Comparison of ENCODE assay signal across 22 mouse cellular contexts in the genomic region with DNA sequence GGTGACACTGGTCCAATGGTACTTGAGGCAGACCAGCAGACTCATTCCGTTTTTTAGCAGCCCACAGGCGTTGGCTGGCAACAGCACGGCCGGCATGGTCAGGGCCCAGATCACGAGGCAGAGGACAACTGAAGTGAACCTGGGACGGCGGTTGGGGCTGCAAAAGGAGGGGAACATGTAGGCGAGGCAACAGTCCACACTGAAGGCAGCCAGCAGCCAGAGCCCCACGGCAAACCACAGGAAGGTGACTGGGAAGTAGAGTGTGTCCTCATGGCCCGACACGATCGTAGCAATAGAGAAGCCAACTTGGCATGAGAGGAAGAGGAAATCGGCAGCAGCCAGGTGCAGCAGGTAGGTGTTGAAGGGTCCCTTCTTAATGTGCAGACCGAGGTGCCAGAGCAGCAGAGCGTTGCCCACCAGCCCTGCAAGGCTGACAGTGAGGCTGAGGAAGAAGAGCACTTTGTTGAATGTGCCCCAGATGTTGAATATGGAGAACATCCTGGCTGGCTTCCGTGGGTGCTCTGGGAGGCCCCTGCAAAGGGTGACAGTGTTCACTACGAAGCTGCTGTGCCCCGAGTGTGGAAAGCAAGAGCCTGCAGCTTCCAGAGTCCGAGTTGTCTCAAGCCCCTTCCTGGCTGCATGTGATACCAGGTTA. TPM values are rescaled to one million over a fixed set of nuclear protein-coding genes. Genes with fewer than 3 reads are reported as not detected.
DNase-seq lines count a peak whose midpoint lies in the region.
"Had no signal": no experiment of that assay in that cellular context is flagged by ENCODE, and none has a peak within 500 bp of the region (broad histone marks: within the 10 kb centered on the region; RNA-seq: fewer than 3 reads in every experiment).

No protein-coding gene starts in this region.

- peak; percentile 86 for DNase-seq in heart, adult 11 months
- no peak for DNase-seq in heart, postnatal 36 days
- DNase-seq in thymus, postnatal 14 days, result peak; percentile 68
- DNase-seq in ovary, adult 18-20 months (ENCODE audit: low spot score), result no peak
- DNase-seq in urinary bladder, postnatal 36 days (ENCODE audit: low spot score in 2 of 2), result no peak
- DNase-seq in ovary, postnatal 36 days (ENCODE audit: low spot score), result no peak
- DNase-seq: adrenal gland, postnatal 10 days; B cell, adult 2 months; cerebellum, adult 11-12 months; cerebellum, adult 9-10 months; cerebellum, postnatal 25 days; forebrain, postnatal 0 days; gastrocnemius, postnatal 14 days had no signal

- H3K4me3 ChIP-seq in megakaryocyte, embryonic 14.5 days (replicated peaks), result peak overlapping the region; percentile 24
- H3K4me3 ChIP-seq: embryonic facial prominence, embryonic 13.5 days; forebrain, embryonic 12.5 days; heart, embryonic 13.5 days; hindbrain, embryonic 10.5 days had no signal

- intact Hi-C loops in heart, postnatal 36 days (cut with DNase I), result loop anchor here (1.0 to 5.0 kb wide), 3 partner anchors 59 to 283 kb away; no protein-coding TSS in a partner anchor

- H3K36me3 ChIP-seq in megakaryocyte, embryonic 14.5 days (replicated peaks; ENCODE audit: low read length), result no peaks in the 10 kb centered on the region
- H3K36me3 ChIP-seq: embryonic facial prominence, embryonic 13.5 days; forebrain, embryonic 12.5 days; G1E; heart, embryonic 13.5 days; hindbrain, embryonic 10.5 days had no signal

- H3K27me3 ChIP-seq in megakaryocyte, embryonic 14.5 days (replicated peaks), result peaks cover 67% of the 10 kb centered on the region

- H3K4me1 ChIP-seq in megakaryocyte, embryonic 14.5 days, result peaks cover 5% of the 10 kb centered on the region; the same call in 1 of the 2 replicates
- H3K4me1 ChIP-seq: embryonic facial prominence, embryonic 13.5 days; forebrain, embryonic 12.5 days; heart, embryonic 13.5 days; hindbrain, embryonic 10.5 days had no signal

- H3K9me3 ChIP-seq in megakaryocyte, embryonic 14.5 days, result no peaks in the 10 kb centered on the region
- H3K9me3 ChIP-seq: embryonic facial prominence, embryonic 13.5 days; forebrain, embryonic 12.5 days; G1E; heart, embryonic 13.5 days; hindbrain, embryonic 10.5 days had no signal

RNA-seq across cellular contexts. Expression of a gene that starts 1.8 kb away (rescaled TPM):
- not detected for total RNA-seq in heart, postnatal 36 days (2021)
- not detected in 2 replicates for polyA plus RNA-seq in megakaryocyte, embryonic 14.5 days (2012; ENCODE audit: insufficient read depth, low replicate concordance)
- total RNA-seq: forebrain, postnatal 0 days; gastrocnemius, postnatal 14 days had no signal
- polyA plus RNA-seq: CD4-positive, CD25-positive, alpha-beta regulatory T cell, adult 4 months; embryonic facial prominence, embryonic 13.5 days; forebrain, embryonic 12.5 days; forebrain, postnatal 0 days; G1E; heart, embryonic 13.5 days; heart, postnatal 0 days; hindbrain, embryonic 10.5 days; hindbrain, embryonic 14.5 days had no signal

RNA-seq across cellular contexts. Expression of a gene that starts 8.2 kb away (rescaled TPM):
- total RNA-seq in heart, postnatal 36 days (2021), result 10 to 100 TPM; 19.6 to 26.1 TPM
- polyA plus RNA-seq in megakaryocyte, embryonic 14.5 days (2012; ENCODE audit: insufficient read depth, low replicate concordance), result 1.2 TPM in 1 of 2 replicates, not detected in the other
- polyA plus RNA-seq: G1E had no signal

RNA-seq across cellular contexts. Expression of a gene that starts 19.3 kb away (rescaled TPM):
- 1 to 10 TPM; 1.2 to 1.4 TPM for total RNA-seq in heart, postnatal 36 days (2021)
- polyA plus RNA-seq in megakaryocyte, embryonic 14.5 days (2012; ENCODE audit: insufficient read depth, low replicate concordance), result 0.46 TPM in 1 of 2 replicates, not detected in the other
- total RNA-seq: G1E had no signal
- polyA plus RNA-seq: G1E had no signal

RNA-seq across cellular contexts. Expression of a gene that starts 57.6 kb away (rescaled TPM):
- 1 to 10 TPM; 4.2 to 4.4 TPM for total RNA-seq in heart, postnatal 36 days (2021)
- 1.4 TPM in 1 of 2 replicates, not detected in the other for polyA plus RNA-seq in megakaryocyte, embryonic 14.5 days (2012; ENCODE audit: insufficient read depth, low replicate concordance)

RNA-seq across cellular contexts. Expression of a gene that starts 57.9 kb away (rescaled TPM):
- total RNA-seq in heart, postnatal 36 days (2021), result 1 to 10 TPM; 5.6 to 6.2 TPM
- 12.3 and 14.5 TPM in 2 replicates for polyA plus RNA-seq in megakaryocyte, embryonic 14.5 days (2012; ENCODE audit: insufficient read depth, low replicate concordance)

Comparison
In these comparisons a context has a peak if more than half of its experiments do, and no peak if none do; other contexts are left out.
1. DNase-seq: peak in heart, adult 11 months (single experiment) and thymus, postnatal 14 days (single experiment); none in heart, postnatal 36 days (0 of 2), ovary, adult 18-20 months (single experiment), urinary bladder, postnatal 36 days (0 of 2) and ovary, postnatal 36 days (single experiment).